Mouse (Mus musculus): ENCODE data around the gene Stxbp2.
"Not testable (repeated sequence)": the region's sequence is repeated elsewhere in the genome, so short reads cannot be mapped to it uniquely, and the experiment has no call there.

Stxbp2 gene

GRCm38 (mm10) chr8:3630647-3631477 lies at the start of gene Stxbp2:
Stxbp2 (plus strand) TSS chr8:3630955.
- DNase-seq (ENCODE audit: low read depth): peak; percentile 93

GRCm38 (mm10) chr8:3581961-3582360 lies 48.8 kb upstream of the Stxbp2 start:
- DNase-seq (ENCODE audit: low read depth): not testable (repeated sequence)

GRCm38 (mm10) chr8:3586452-3586851 lies 44.3 kb upstream of the Stxbp2 start:
- DNase-seq (ENCODE audit: low read depth): no peak

GRCm38 (mm10) chr8:3586993-3587390 lies 43.8 kb upstream of the Stxbp2 start, which contains the start of gene Camsap3:
Camsap3 (plus strand) TSS chr8:3587293.
- DNase-seq (ENCODE audit: low read depth): no peak

GRCm38 (mm10) chr8:3587391-3588257 lies 43.1 kb upstream of the Stxbp2 start:
- peak; percentile 37 for DNase-seq (ENCODE audit: low read depth)

- no peak for DNase-seq (ENCODE audit: low read depth)
Measured at GRCm38 (mm10) chr8:3588258-3588633, 42.5 kb upstream of the Stxbp2 start.

GRCm38 (mm10) chr8:3593470-3593869 lies 37.3 kb upstream of the Stxbp2 start:
- DNase-seq (ENCODE audit: low read depth): no peak

GRCm38 (mm10) chr8:3594466-3594865 lies 36.3 kb upstream of the Stxbp2 start:
- no peak for DNase-seq (ENCODE audit: low read depth)

GRCm38 (mm10) chr8:3598054-3598453 lies 32.7 kb upstream of the Stxbp2 start:
- DNase-seq (ENCODE audit: low read depth): no peak

GRCm38 (mm10) chr8:3599219-3599618 lies 31.5 kb upstream of the Stxbp2 start:
- no peak for DNase-seq (ENCODE audit: low read depth)

- no peak for DNase-seq (ENCODE audit: low read depth)
Measured at GRCm38 (mm10) chr8:3600401-3600800, 30.4 kb upstream of the Stxbp2 start.

GRCm38 (mm10) chr8:3603439-3603838 lies 27.3 kb upstream of the Stxbp2 start:
- DNase-seq (ENCODE audit: low read depth): no peak

GRCm38 (mm10) chr8:3606593-3606992 lies 24.2 kb upstream of the Stxbp2 start:
- no peak for DNase-seq (ENCODE audit: low read depth)

GRCm38 (mm10) chr8:3607822-3608221 lies 22.9 kb upstream of the Stxbp2 start:
- DNase-seq (ENCODE audit: low read depth): no peak

GRCm38 (mm10) chr8:3609046-3609815 lies 21.5 kb upstream of the Stxbp2 start:
- no peak for DNase-seq (ENCODE audit: low read depth)

GRCm38 (mm10) chr8:3609816-3610150 lies 21.0 kb upstream of the Stxbp2 start:
- DNase-seq (ENCODE audit: low read depth): no peak

GRCm38 (mm10) chr8:3621199-3621970 lies 9.4 kb upstream of the Stxbp2 start, which contains the start of the genes Xab2 and Pet100:
Xab2 (minus strand) TSS chr8:3621316.
Pet100 (plus strand) TSS chr8:3621548.
- peak; percentile 99 for DNase-seq (ENCODE audit: low read depth)

GRCm38 (mm10) chr8:3622119-3622518 lies 8.6 kb upstream of the Stxbp2 start:
- DNase-seq (ENCODE audit: low read depth): no peak

- no peak for DNase-seq (ENCODE audit: low read depth)
Measured at GRCm38 (mm10) chr8:3625445-3625844, 5.3 kb upstream of the Stxbp2 start, which contains the start of gene Pcp2. Pcp2 (minus strand) TSS chr8:3625545.

- no peak for DNase-seq (ENCODE audit: low read depth)
Measured at GRCm38 (mm10) chr8:3626971-3627370, 3.8 kb upstream of the Stxbp2 start.

GRCm38 (mm10) chr8:3628014-3628413 lies 2.7 kb upstream of the Stxbp2 start:
- peak; percentile 60 for DNase-seq (ENCODE audit: low read depth)
